ENCODE assay signal across 10 mouse cellular contexts in the genomic region with DNA sequence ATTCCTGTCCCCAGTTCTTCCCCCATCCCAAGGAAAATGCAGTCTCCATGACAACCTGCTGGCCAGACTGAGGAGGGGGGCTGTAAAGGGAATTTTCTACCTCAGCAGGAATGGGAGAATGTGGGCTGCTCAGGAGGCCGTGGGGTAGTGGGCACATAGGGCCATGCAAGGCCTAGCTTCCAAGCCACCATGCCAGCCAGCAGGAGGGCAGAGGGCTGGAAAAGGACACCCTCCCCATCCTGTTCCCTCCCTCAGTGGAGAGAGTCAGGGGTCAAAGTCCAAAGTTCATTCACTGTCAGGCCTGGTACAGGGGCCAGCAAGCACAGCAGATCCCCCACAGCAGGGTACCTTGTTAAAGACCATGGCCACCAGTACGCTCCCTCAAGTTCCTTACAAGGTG. TPM values are rescaled to one million over a fixed set of nuclear protein-coding genes. Genes with fewer than 3 reads are reported as not detected.
A peak's percentile ranks its signal among the peaks of the same experiment; 100 is the strongest.
DNase-seq lines count a peak whose midpoint lies in the region; ATAC-seq and TF ChIP-seq lines count a peak whose summit lies in the region.
"Had no signal": no experiment of that assay in that cellular context is flagged by ENCODE, and none has a peak within 500 bp of the region (broad histone marks: within the 10 kb centered on the region; RNA-seq: fewer than 3 reads in every experiment).

A gene (plus strand): TSS at position 281 of the 400 bp plus-strand sequence.

- no peaks in the 10 kb centered on the region for H3K27me3 ChIP-seq in kidney, adult 2 months (replicated peaks; ENCODE audit: control insufficient read depth, insufficient read depth, low read length)
- peaks cover 48% of the 10 kb centered on the region for H3K27me3 ChIP-seq in kidney, embryonic 16.5 days (ENCODE audit: insufficient read depth, low read length)
- H3K27me3 ChIP-seq in midbrain, embryonic 12.5 days, result peaks cover 26% of the 10 kb centered on the region

- H3K4me1 ChIP-seq in kidney, adult 2 months (ENCODE audit: control insufficient read depth, insufficient read depth, low read length), result no peaks in the 10 kb centered on the region
- H3K4me1 ChIP-seq in kidney, embryonic 16.5 days (ENCODE audit: insufficient read depth, low read length), result peaks cover 12% of the 10 kb centered on the region
- peaks cover 6% of the 10 kb centered on the region; the same call in 1 of the 2 replicates for H3K4me1 ChIP-seq in cortical plate, adult 2 months (ENCODE audit: control insufficient read depth, insufficient read depth, low read length)
- H3K4me1 ChIP-seq in midbrain, embryonic 12.5 days, result peaks cover 57% of the 10 kb centered on the region

- 51% methylated on average over 2 of the region's 2 CpGs for WGBS in kidney, adult 2 months
- WGBS in kidney, embryonic 16.5 days, result 81% methylated on average over 2 of the region's 2 CpGs
- WGBS in midbrain, embryonic 12.5 days, result 50% methylated on average over 2 of the region's 2 CpGs

- no peak for ATAC-seq in kidney, embryonic 16.5 days (ENCODE audit: low FRiP score, low TSS enrichment)
- ATAC-seq in midbrain, embryonic 12.5 days (ENCODE audit: low FRiP score, low read depth), result no peak
- ATAC-seq in megakaryocyte, adult 5-6 weeks (ENCODE audit: poor library complexity, severe bottlenecking), result no peak
- ATAC-seq: Patski had no signal

- no peak within 1 kb of the TSS; the same call in 1 of the 2 replicates for H3K9ac ChIP-seq in kidney, embryonic 16.5 days (replicated peaks; ENCODE audit: low read length)
- peak within 1 kb of the TSS; percentile 12; the same call in 1 of the 2 replicates for H3K9ac ChIP-seq in midbrain, embryonic 12.5 days (replicated peaks)
- H3K9ac ChIP-seq: limb, embryonic 15.5 days had no signal

- no peaks in the 10 kb centered on the region for H3K36me3 ChIP-seq in kidney, adult 2 months (ENCODE audit: control insufficient read depth, insufficient read depth, low read length)
- H3K36me3 ChIP-seq in kidney, embryonic 16.5 days (ENCODE audit: insufficient read depth, low read length), result no peaks in the 10 kb centered on the region
- peaks cover 36% of the 10 kb centered on the region for H3K36me3 ChIP-seq in midbrain, embryonic 12.5 days

- TF ChIP-seq POLR2A in kidney, adult 2 months (IDR thresholded peaks at IDR 0.05; ENCODE audit: low read depth, low read length), result peak; percentile 16
- no peak for TF ChIP-seq POLR2A in cortical plate, adult 2 months (IDR thresholded peaks at IDR 0.05; ENCODE audit: extremely low read depth, insufficient read depth, low read length)

- no peaks in the 10 kb centered on the region for H3K9me3 ChIP-seq in kidney, embryonic 16.5 days (ENCODE audit: low read length)
- no peaks in the 10 kb centered on the region for H3K9me3 ChIP-seq in midbrain, embryonic 12.5 days
- H3K9me3 ChIP-seq: limb, embryonic 15.5 days had no signal

- H3K4me3 ChIP-seq in kidney, adult 2 months (ENCODE audit: insufficient read depth, low read depth, low read length), result peak within 1 kb of the TSS; percentile 51
- no peak within 1 kb of the TSS for H3K4me3 ChIP-seq in kidney, embryonic 16.5 days (ENCODE audit: low read length)
- no peak within 1 kb of the TSS for H3K4me3 ChIP-seq in cortical plate, adult 2 months (ENCODE audit: insufficient read depth, low read length)
- H3K4me3 ChIP-seq in midbrain, embryonic 12.5 days, result no peak within 1 kb of the TSS
- H3K4me3 ChIP-seq: limb, embryonic 15.5 days had no signal

- no peak within 1 kb of the TSS for H3K4me2 ChIP-seq in kidney, embryonic 16.5 days (replicated peaks; ENCODE audit: low read depth, low read length)
- H3K4me2 ChIP-seq in midbrain, embryonic 12.5 days (replicated peaks), result peak within 1 kb of the TSS; percentile 6; the same call in 1 of the 2 replicates
- H3K4me2 ChIP-seq: limb, embryonic 15.5 days had no signal

- peak; percentile 90 for DNase-seq in kidney, adult 2 months
- DNase-seq in kidney, adult 9 months, result peak; percentile 90
- no peak for DNase-seq in thymus, postnatal 25 days
- no peak for DNase-seq in adrenal gland, adult 2 months

- TF ChIP-seq CTCF in kidney, adult 2 months (conservative IDR thresholded peaks at IDR 0.05; ENCODE audit: insufficient read depth, insufficient read length, low read depth, low read length), result no peak
- TF ChIP-seq CTCF in cortical plate, adult 2 months (IDR thresholded peaks at IDR 0.05; ENCODE audit: extremely low read depth, insufficient read depth, low read length), result no peak

- H3K27ac ChIP-seq in kidney, adult 2 months (ENCODE audit: insufficient read depth, low read depth, low read length), result peak within 1 kb of the TSS; percentile 84
- H3K27ac ChIP-seq in kidney, embryonic 16.5 days (ENCODE audit: low read length), result no peak within 1 kb of the TSS
- H3K27ac ChIP-seq in cortical plate, adult 2 months (ENCODE audit: insufficient read depth, low read length), result peak within 1 kb of the TSS; percentile 78
- peak within 1 kb of the TSS; percentile 89 for H3K27ac ChIP-seq in midbrain, embryonic 12.5 days (replicated peaks)
- H3K27ac ChIP-seq: limb, embryonic 15.5 days had no signal

RNA-seq across cellular contexts. Expression of the gene that starts here (rescaled TPM):
- polyA plus RNA-seq in kidney, adult 2 months (2012; rRNA removed), result 224 and 293 TPM in 2 replicates
- 6.9 and 7.7 TPM in 2 replicates for polyA plus RNA-seq in kidney, embryonic 16.5 days (2015; fragmentation: Nextera tagmentation; extraction: Ambion mirVana)
- 8.2 and 8.7 TPM in 2 replicates for polyA plus RNA-seq in cortical plate, adult 2 months (2012; rRNA removed)
- 3.4 and 5.1 TPM in 2 replicates for polyA plus RNA-seq in midbrain, embryonic 12.5 days (2016; fragmentation: Nextera tagmentation; extraction: Ambion mirVana)
- total RNA-seq in adrenal gland, adult 2 months (2021), result under 1 TPM in 1 of 2 experiments, not detected in 1; 0.75 TPM
- polyA plus RNA-seq in adrenal gland, adult 2 months (2012; rRNA removed), result 0.91 and 2.4 TPM in 2 replicates
- not detected in 2 replicates for total RNA-seq in megakaryocyte, adult 5-6 weeks (2015)
- not detected in 2 replicates for total RNA-seq in megakaryocyte, adult 5-6 weeks (2017)
- polyA plus RNA-seq: Patski had no signal

Comparison
In these comparisons a context has a peak if more than half of its experiments do, and no peak if none do; other contexts are left out.
1. RNA of the gene that starts here (polyA plus RNA-seq): 224 to 293 TPM in kidney, adult 2 months; 8.2 to 8.7 TPM in cortical plate, adult 2 months, 6.9 to 7.7 TPM in kidney, embryonic 16.5 days, 3.4 to 5.1 TPM in midbrain, embryonic 12.5 days and 0.91 to 2.4 TPM in adrenal gland, adult 2 months; every median in the first group is over 10 times any median in the second.
2. DNase-seq: peak in kidney, adult 2 months (single experiment) and kidney, adult 9 months (single experiment); none in thymus, postnatal 25 days (single experiment) and adrenal gland, adult 2 months (single experiment).